Comparison of ENCODE assay signal across 25 mouse cellular contexts in genomic region chr1:55585441-55585840, GRCm38 (mm10).
DNase-seq lines count a peak whose midpoint lies in the region; ATAC-seq lines count a peak whose summit lies in the region.
"Had no signal": no experiment of that assay in that cellular context is flagged by ENCODE, and none has a peak within 500 bp of the region (broad histone marks: within the 10 kb centered on the region; RNA-seq: fewer than 3 reads in every experiment).

No protein-coding gene starts in this region.

- peak; percentile 22 for DNase-seq in gastrocnemius, adult 18-20 months (ENCODE audit: low spot score)
- DNase-seq in gastrocnemius, postnatal 10 days: no peak
- DNase-seq in heart, postnatal 14 days: peak; percentile 18 to 27
- DNase-seq in testis, postnatal 14 days (ENCODE audit: low spot score): peak; percentile 15
- DNase-seq in testis, postnatal 10 days (ENCODE audit: low spot score): no peak
- DNase-seq in gastrocnemius, postnatal 36 days: peak; percentile 30 to 41
- no peak for DNase-seq in frontal cortex, postnatal 36 days (ENCODE audit: low spot score in 2 of 2)
- DNase-seq: adrenal gland, postnatal 25 days; cerebellum, adult 11-12 months; kidney, adult 2 months; layer of hippocampus, postnatal 36 days; retina, postnatal 1 day; right cerebral cortex, postnatal 14 days; thymus, adult 18-20 months; thymus, postnatal 25 days had no signal

- H3K9ac ChIP-seq in heart, embryonic 11.5 days (ENCODE audit: low read depth, low read length): no peak overlapping the region
- H3K9ac ChIP-seq: forebrain, embryonic 13.5 days; lung, embryonic 15.5 days; midbrain, embryonic 15.5 days; neural tube, embryonic 15.5 days; stomach, embryonic 15.5 days had no signal

- WGBS in heart, embryonic 11.5 days (ENCODE audit: insufficient replicate concordance): 77% methylated on average over 4 of the region's 4 CpGs

- H3K27me3 ChIP-seq in heart, embryonic 11.5 days (ENCODE audit: control insufficient read depth, insufficient read depth, low read length): no peaks in the 10 kb centered on the region
- H3K27me3 ChIP-seq: forebrain, embryonic 13.5 days; lung, embryonic 15.5 days; midbrain, embryonic 15.5 days; neural tube, embryonic 15.5 days; stomach, embryonic 15.5 days had no signal

- no peak overlapping the region for H3K27ac ChIP-seq in heart, embryonic 11.5 days (ENCODE audit: low read depth, low read length)
- H3K27ac ChIP-seq: forebrain, embryonic 13.5 days; heart, adult 2 months; kidney, postnatal 0 days; lung, embryonic 15.5 days; midbrain, embryonic 10.5 days; midbrain, embryonic 15.5 days; neural tube, embryonic 15.5 days had no signal

- no peak overlapping the region for H3K4me2 ChIP-seq in heart, embryonic 11.5 days
- H3K4me2 ChIP-seq: forebrain, embryonic 13.5 days; lung, embryonic 15.5 days; midbrain, embryonic 15.5 days; neural tube, embryonic 15.5 days; stomach, embryonic 15.5 days had no signal

- H3K9me3 ChIP-seq in heart, embryonic 11.5 days (replicated peaks; ENCODE audit: control insufficient read depth, low read length): no peaks in the 10 kb centered on the region
- H3K9me3 ChIP-seq: forebrain, embryonic 13.5 days; lung, embryonic 15.5 days; midbrain, embryonic 10.5 days; midbrain, embryonic 15.5 days; neural tube, embryonic 15.5 days; stomach, embryonic 15.5 days had no signal

- H3K4me3 ChIP-seq in heart, embryonic 11.5 days (ENCODE audit: low read depth, low read length): no peak overlapping the region
- H3K4me3 ChIP-seq: forebrain, embryonic 13.5 days; heart, adult 2 months; lung, embryonic 15.5 days; midbrain, embryonic 10.5 days; midbrain, embryonic 15.5 days; neural tube, embryonic 15.5 days; stomach, embryonic 15.5 days had no signal

- intact Hi-C loops in heart, postnatal 14 days (cut with DNase I): no loop called here
- intact Hi-C loops in gastrocnemius, postnatal 36 days (cut with DNase I): no loop called here

- no peaks in the 10 kb centered on the region for H3K4me1 ChIP-seq in heart, embryonic 11.5 days (ENCODE audit: control insufficient read depth, insufficient read depth, low read length)
- H3K4me1 ChIP-seq: lung, embryonic 15.5 days; midbrain, embryonic 10.5 days; midbrain, embryonic 15.5 days; neural tube, embryonic 15.5 days had no signal

- no peaks in the 10 kb centered on the region for H3K36me3 ChIP-seq in heart, embryonic 11.5 days (ENCODE audit: control insufficient read depth, insufficient read depth, low read length)
- H3K36me3 ChIP-seq: lung, embryonic 15.5 days; midbrain, embryonic 10.5 days; midbrain, embryonic 15.5 days; neural tube, embryonic 15.5 days; stomach, embryonic 15.5 days had no signal

- no peak for ATAC-seq in heart, embryonic 11.5 days (replicated peaks; ENCODE audit: insufficient number of reproducible peaks, low FRiP score, low TSS enrichment)
- ATAC-seq: forebrain, embryonic 13.5 days; hindbrain, embryonic 16.5 days; midbrain, embryonic 15.5 days had no signal

Comparison
In these comparisons a context has a peak if more than half of its experiments do, and no peak if none do; other contexts are left out.
1. DNase-seq: peak in gastrocnemius, adult 18-20 months (single experiment), heart, postnatal 14 days (2 of 2), testis, postnatal 14 days (single experiment) and gastrocnemius, postnatal 36 days (2 of 2); none in gastrocnemius, postnatal 10 days (single experiment), testis, postnatal 10 days (single experiment) and frontal cortex, postnatal 36 days (0 of 2).